Mouse (Mus musculus) inflammation-experienced regulatory T-cells, adult 16 weeks (primary cell): Measurements from ENCODE around the gene Vmn1r148. TPM values are rescaled to one million over a fixed set of nuclear protein-coding genes. Genes with fewer than 3 reads are reported as not detected.

ENCODE experiments used
- polyA plus RNA-seq: library from polyadenylated mRNA; unstranded; fragments of 100-300 nt; shearing (Covaris generic); gene quantifications from one replicate; pipeline ENCODE4 v1.2.1, GENCODE M21; 2017

Gene Vmn1r148
- polyA plus RNA-seq = not detected

DNA sequence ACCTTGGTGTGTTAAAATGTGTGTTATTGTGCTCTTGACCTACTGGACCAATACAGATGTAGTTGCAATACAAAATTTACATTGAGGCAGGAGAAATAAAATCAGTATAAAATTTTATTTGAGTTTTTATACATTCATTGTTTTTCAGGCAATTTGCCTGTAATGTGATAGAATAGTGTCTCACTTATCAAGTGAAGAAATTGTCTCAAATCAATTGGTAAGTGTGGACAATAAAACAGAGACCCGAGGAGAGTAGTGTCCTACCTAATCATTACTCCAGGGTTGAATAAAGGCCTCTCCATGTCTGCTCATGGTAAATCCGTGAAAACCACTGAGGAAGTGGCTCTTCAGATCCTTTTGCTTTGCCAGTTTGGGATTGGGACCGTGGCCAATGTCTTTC, at the start of gene Vmn1r148:
TSS of gene Vmn1r148 (plus strand) at position 301 of the 400 bp plus-strand sequence.

DNA sequence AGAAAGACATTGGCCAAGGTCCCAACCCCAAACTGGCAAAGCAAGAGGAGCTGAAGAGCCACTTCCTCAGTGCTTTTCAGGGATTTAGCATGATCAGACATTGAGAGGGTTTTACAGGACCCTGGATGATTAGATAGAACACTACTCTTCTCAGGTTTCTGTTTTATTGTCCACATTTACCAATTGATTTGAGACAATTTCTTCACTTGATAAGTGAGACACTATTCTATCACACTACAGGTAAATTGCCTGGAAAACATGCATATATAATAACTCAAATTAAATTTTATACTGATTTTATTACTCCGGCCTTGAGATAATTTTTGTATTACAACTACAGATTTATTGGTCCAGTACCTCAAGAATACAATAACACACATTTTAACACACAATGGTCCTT, 42.4 kb upstream of the Vmn1r148 start, which contains the start of gene Gm8660:
TSS of gene Gm8660 (minus strand) at position 101 of the 400 bp plus-strand sequence.

DNA sequence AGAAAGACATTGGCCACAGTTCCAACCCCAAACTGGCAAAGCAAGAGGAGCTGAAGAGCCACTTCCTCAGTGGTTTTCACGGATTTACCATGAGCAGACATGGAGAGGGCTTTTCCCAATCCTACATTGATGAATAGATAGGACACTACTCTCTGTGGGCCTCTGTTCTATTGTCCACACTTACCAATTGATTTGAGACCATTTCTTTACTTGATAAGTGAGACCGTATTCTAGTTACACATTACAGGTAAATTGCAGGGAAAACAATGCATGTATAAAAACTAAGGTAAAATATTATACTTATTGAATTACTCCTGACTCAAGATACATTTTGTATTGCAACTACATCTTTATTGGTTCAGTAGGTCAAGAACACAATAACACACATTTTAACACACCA, 24.7 kb downstream of the Vmn1r148 start, which contains the start of gene Vmn1r149:
TSS of gene Vmn1r149 (minus strand) at position 101 of the 400 bp plus-strand sequence.

DNA sequence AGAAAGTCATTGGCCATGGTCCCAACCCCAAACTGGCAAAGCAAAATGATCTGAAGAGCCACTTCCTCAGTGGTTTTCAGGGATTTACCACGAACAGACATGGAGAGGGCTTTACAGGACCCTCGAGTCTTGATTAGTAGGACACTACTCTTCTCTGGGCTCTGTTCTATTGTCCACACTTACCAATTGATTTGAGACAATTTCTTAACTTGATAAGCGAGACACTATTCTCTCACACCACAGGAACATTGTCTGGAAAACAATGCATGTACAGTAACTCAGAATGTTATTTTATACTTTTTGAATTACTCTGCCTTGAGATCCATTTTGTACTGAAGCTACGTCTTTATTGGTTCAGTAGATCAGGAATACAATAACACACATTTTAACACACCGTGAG, 50.6 kb downstream of the Vmn1r148 start, which contains the start of gene Gm10665:
TSS of gene Gm10665 (minus strand) at position 101 of the 400 bp plus-strand sequence.

Other genes with a start within 250 kb of the Vmn1r148 start
- not detected for gene Vmn1r142, start 249.5 kb upstream of the Vmn1r148 start, polyA plus RNA-seq
- gene Vmn1r143, start 224.2 kb upstream of the Vmn1r148 start, polyA plus RNA-seq = not detected
- gene Gm8653, start 212.3 kb upstream of the Vmn1r148 start, polyA plus RNA-seq = not detected
- gene Gm8453, start 184.1 kb upstream of the Vmn1r148 start, polyA plus RNA-seq = not detected
- gene Gm4187, start 83.9 kb upstream of the Vmn1r148 start, polyA plus RNA-seq = not detected
- gene Gm8660, start 42.5 kb upstream of the Vmn1r148 start, polyA plus RNA-seq = not detected
- gene Vmn1r149, start 24.6 kb downstream of the Vmn1r148 start, polyA plus RNA-seq = not detected
- gene Gm10665, start 50.5 kb downstream of the Vmn1r148 start, polyA plus RNA-seq = not detected
- not detected for gene Vmn1r151, start 86.1 kb downstream of the Vmn1r148 start, polyA plus RNA-seq
- gene Vmn1r152, start 109.4 kb downstream of the Vmn1r148 start, polyA plus RNA-seq = not detected
- not detected for gene Gm8677, start 121.3 kb downstream of the Vmn1r148 start, polyA plus RNA-seq
- gene Gm4201, start 151.8 kb downstream of the Vmn1r148 start, polyA plus RNA-seq = not detected
- not detected for gene Gm4565, start 174.5 kb downstream of the Vmn1r148 start, polyA plus RNA-seq
- gene Vmn1r155, start 244.4 kb downstream of the Vmn1r148 start, polyA plus RNA-seq = not detected